Mouse (Mus musculus) brain, embryonic 14.5 days (tissue): ENCODE data around the gene Mvb12a.

Source experiments
- CTCF ChIP-seq: fragments of 200-500 bp; IDR thresholded peaks from 2 replicates; pipeline ENCODE4 v1.5.1; 2012; ENCODE audit warnings: inconsistent platforms, mild to moderate bottlenecking, moderate library complexity, borderline replicate concordance; ENCODE audit not compliant: insufficient read depth, insufficient read length; ENCODE audit errors: extremely low read depth
- POLR2A ChIP-seq: fragments of 200-500 bp; IDR thresholded peaks from 2 replicates; pipeline ENCODE4 v1.6.1; 2012; ENCODE audit warnings: mild to moderate bottlenecking, inconsistent platforms, borderline replicate concordance; ENCODE audit not compliant: poor library complexity, insufficient read depth, insufficient read length, severe bottlenecking; ENCODE audit errors: extremely low read depth

DNA sequence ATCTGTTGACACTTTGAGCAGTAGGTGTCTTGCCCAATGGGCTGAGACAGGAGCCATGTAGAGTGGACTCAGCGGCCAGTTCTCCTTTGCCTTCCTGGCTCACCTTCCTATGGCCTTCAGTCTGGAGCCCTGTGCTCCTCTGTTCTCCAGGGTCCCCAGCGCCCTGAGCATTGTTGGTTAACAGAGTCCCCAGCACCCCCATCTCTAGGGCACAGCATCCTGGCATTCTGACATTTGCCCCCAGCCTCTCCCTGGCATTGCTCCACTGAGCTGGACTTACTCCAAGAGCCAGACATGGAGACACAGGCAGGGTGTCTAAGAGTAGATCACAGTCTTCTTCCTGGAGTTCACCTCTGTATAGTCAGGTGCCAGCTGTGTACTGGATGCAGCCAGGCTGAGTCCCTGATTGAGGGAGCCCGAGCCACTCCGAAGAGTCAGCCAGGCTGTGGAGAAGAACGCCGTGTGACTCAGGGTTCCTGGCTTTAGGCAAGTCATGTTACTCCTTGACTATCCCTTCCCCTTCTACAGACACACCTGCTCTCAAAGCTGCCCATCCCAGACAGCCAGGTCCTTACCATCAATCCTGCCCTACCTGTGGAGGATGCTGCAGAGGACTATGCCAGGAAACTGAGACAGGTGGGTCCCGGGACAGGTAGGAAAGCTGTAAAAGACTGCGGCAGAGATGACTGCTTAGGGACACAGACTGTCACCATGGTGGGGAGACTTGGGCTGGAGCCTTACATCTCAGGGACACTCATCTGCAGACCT lies 51.0 kb downstream of the Mvb12a start:
- TF ChIP-seq CTCF (no peak), POLR2A (no peak)
